Mouse (Mus musculus) intestine, embryonic 14.5 days (tissue): ENCODE results near the gene Arhgap45. TPM values are rescaled to one million over a fixed set of nuclear protein-coding genes. Genes with fewer than 3 reads are reported as not detected.

Source experiments
- ATAC-seq: fragments of 200-750 bp; cut with Nextera tagmentation; replicated peaks from 2 replicates; pipeline ENCODE4 v1.8.0; 2017; ENCODE audit warnings: low read depth, moderate number of reproducible peaks, moderate TSS enrichment, moderate library complexity; ENCODE audit not compliant: low FRiP score, low TSS enrichment
- DNase-seq: peaks from one replicate; pipeline ENCODE4 v3.0.0-alpha.2; 2018; ENCODE audit warnings: low spot score
- H3K27ac ChIP-seq: fragments of 300-500 bp; sonication (generic); 2 replicates; pipeline ENCODE4 v1.5.1; 2014; ENCODE audit warnings: low read depth, mild to moderate bottlenecking, control low read depth
- H3K27me3 ChIP-seq: fragments of 300-500 bp; sonication (generic); replicated peaks from 2 replicates; pipeline ENCODE4 v1.6.1; 2014; ENCODE audit warnings: low read length, control low read depth; ENCODE audit not compliant: control insufficient read depth, insufficient read depth
- H3K36me3 ChIP-seq: fragments of 300-500 bp; sonication (generic); 2 replicates; pipeline ENCODE4 v1.6.1; 2014; ENCODE audit warnings: low read length, control low read depth; ENCODE audit not compliant: control insufficient read depth, insufficient read depth
- H3K4me1 ChIP-seq: fragments of 300-500 bp; sonication (generic); replicated peaks from 2 replicates; pipeline ENCODE4 v1.6.1; 2014; ENCODE audit warnings: low read length, control low read depth, mixed read lengths; ENCODE audit not compliant: control insufficient read depth, insufficient read depth
- H3K4me2 ChIP-seq: fragments of 300-500 bp; sonication (generic); 2 replicates; pipeline ENCODE4 v1.6.1; 2014; ENCODE audit warnings: low read length
- H3K4me3 ChIP-seq: fragments of 300-500 bp; sonication (generic); 2 replicates; pipeline ENCODE4 v1.5.1; 2014; ENCODE audit warnings: low read depth, low read length, control low read depth, mixed read lengths
- H3K9ac ChIP-seq: fragments of 300-500 bp; sonication (generic); 2 replicates; pipeline ENCODE4 v1.6.1; 2014; ENCODE audit warnings: mild to moderate bottlenecking, low read length
- H3K9me3 ChIP-seq: fragments of 300-500 bp; sonication (generic); 2 replicates; pipeline ENCODE4 v1.6.1; 2016; ENCODE audit warnings: low read length, control low read depth; ENCODE audit not compliant: control insufficient read depth
- WGBS: fragments of 180-500 bp; shearing (Covaris S2); extraction: QIAGEN DNeasy Blood & Tissue Kit; methylation state at CpG from one replicate; pipeline ENCODE4 v1.1.7; 2014; 5-methylcytosine and 5-hydroxymethylcytosine counted together
- polyA plus RNA-seq: library from polyadenylated mRNA; unstranded; fragments of >200 nt; fragmentation: Nextera tagmentation; extraction: Ambion mirVana; gene quantifications from 2 replicates; pipeline ENCODE4 v1.2.1, GENCODE M21; 2014

Arhgap45 gene
- polyA plus RNA-seq, 1 experiment from 2014 or later = 6.8 TPM

GRCm38 (mm10) chr10:80014484-80015290, 1.8 kb upstream of the Arhgap45 start:
- no peak overlapping the region for H3K9ac ChIP-seq
- peaks cover 17% of the 10 kb centered on the region for H3K9me3 ChIP-seq
- H3K36me3 ChIP-seq = peaks cover 11% of the 10 kb centered on the region; the same call in 1 of the 2 replicates
- no peak overlapping the region for H3K4me3 ChIP-seq
- peaks cover 32% of the 10 kb centered on the region for H3K27me3 ChIP-seq
- no peak for ATAC-seq
- H3K27ac ChIP-seq = no peak overlapping the region
- H3K4me1 ChIP-seq = peaks cover 10% of the 10 kb centered on the region; the same call in 1 of the 2 replicates
- no peak for DNase-seq
- H3K4me2 ChIP-seq = no peak overlapping the region
- 25% methylated on average over 28 of the region's 28 CpGs for WGBS

GRCm38 (mm10) chr10:80015583-80015982, 870 bp upstream of the Arhgap45 start:
- H3K4me1 ChIP-seq = peaks cover 14% of the 10 kb centered on the region; the same call in 1 of the 2 replicates
- no peak overlapping the region for H3K4me3 ChIP-seq
- H3K27ac ChIP-seq = no peak overlapping the region
- H3K9me3 ChIP-seq = peaks cover 8% of the 10 kb centered on the region
- peaks cover 32% of the 10 kb centered on the region for H3K27me3 ChIP-seq
- no peak overlapping the region for H3K4me2 ChIP-seq
- WGBS = 68% methylated on average over 10 of the region's 10 CpGs
- ATAC-seq (no peak), DNase-seq (no peak)
- peaks cover 5% of the 10 kb centered on the region; the same call in 1 of the 2 replicates for H3K36me3 ChIP-seq
- H3K9ac ChIP-seq = no peak overlapping the region

GRCm38 (mm10) chr10:80016931-80017330, 478 bp downstream of the Arhgap45 start:
- DNase-seq (no peak), ATAC-seq (no peak)
- peaks cover 29% of the 10 kb centered on the region for H3K27me3 ChIP-seq
- no peak overlapping the region for H3K27ac ChIP-seq
- H3K4me3 ChIP-seq = 0 out of 2 replicates have a peak overlapping the region, but pooled peaks have one; percentile 6
- H3K36me3 ChIP-seq = 0 out of 2 replicates have a peak, but pooled peaks cover under 1% of the 10 kb centered on the region
- H3K4me2 ChIP-seq = no peak overlapping the region
- 92% methylated on average over 10 of the region's 10 CpGs for WGBS
- peaks cover 14% of the 10 kb centered on the region; the same call in 1 of the 2 replicates for H3K4me1 ChIP-seq
- no peaks in the 10 kb centered on the region for H3K9me3 ChIP-seq
- H3K9ac ChIP-seq = no peak overlapping the region

GRCm38 (mm10) chr10:80017361-80017760, 908 bp downstream of the Arhgap45 start:
- Histone ChIP-seq H3K27me3 (peaks cover 29% of the 10 kb centered on the region), H3K4me2 (no peak overlapping the region), H3K4me3 (no peak overlapping the region), H3K36me3 (0 out of 2 replicates have a peak, but pooled peaks cover 3% of the 10 kb centered on the region), H3K27ac (no peak overlapping the region), H3K4me1 (peaks cover 14% of the 10 kb centered on the region; the same call in 1 of the 2 replicates), H3K9me3 (no peaks in the 10 kb centered on the region), H3K9ac (no peak overlapping the region)
- no peak for ATAC-seq
- 74% methylated on average over 3 of the region's 3 CpGs for WGBS
- DNase-seq = no peak

DNA sequence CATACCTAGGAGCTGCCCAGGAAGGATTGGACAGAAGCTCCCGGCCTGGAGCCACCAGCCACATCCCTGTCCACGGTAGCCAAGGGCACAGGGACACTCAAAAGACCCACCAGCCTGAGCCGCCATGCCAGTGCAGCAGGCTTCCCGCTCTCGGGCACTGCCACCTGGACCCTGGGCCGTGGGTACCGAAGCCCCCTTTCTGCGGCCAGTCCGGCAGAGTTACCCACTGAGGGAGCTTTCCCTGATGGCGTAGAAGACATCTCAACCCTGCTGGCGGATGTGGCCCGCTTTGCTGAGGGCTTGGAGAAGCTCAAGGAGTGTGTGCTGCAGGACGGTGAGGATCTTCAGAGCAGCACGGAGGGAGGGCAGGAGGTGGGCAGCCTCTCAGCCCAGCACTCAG, 1.3 kb downstream of the Arhgap45 start:
- H3K4me2 ChIP-seq = no peak overlapping the region
- DNase-seq (no peak), ATAC-seq (no peak)
- H3K4me1 ChIP-seq = peaks cover 14% of the 10 kb centered on the region; the same call in 1 of the 2 replicates
- no peaks in the 10 kb centered on the region for H3K9me3 ChIP-seq
- peaks cover 27% of the 10 kb centered on the region for H3K27me3 ChIP-seq
- H3K9ac ChIP-seq = no peak overlapping the region
- no peak overlapping the region for H3K27ac ChIP-seq
- no peak overlapping the region for H3K4me3 ChIP-seq
- 0 out of 2 replicates have a peak, but pooled peaks cover 3% of the 10 kb centered on the region for H3K36me3 ChIP-seq
- 84% methylated on average over 14 of the region's 14 CpGs for WGBS

GRCm38 (mm10) chr10:80018739-80019297, 2.4 kb downstream of the Arhgap45 start:
- Histone ChIP-seq H3K4me2 (peak overlapping the region; percentile 47), H3K36me3 (0 out of 2 replicates have a peak, but pooled peaks cover 3% of the 10 kb centered on the region), H3K9me3 (no peaks in the 10 kb centered on the region), H3K27me3 (peaks cover 17% of the 10 kb centered on the region), H3K4me1 (peaks cover 14% of the 10 kb centered on the region; the same call in 1 of the 2 replicates), H3K4me3 (no peak overlapping the region), H3K27ac (no peak overlapping the region; the same call in 1 of the 2 replicates), H3K9ac (no peak overlapping the region)
- DNase-seq (peak; percentile 70), ATAC-seq (peak; percentile 61)
- WGBS = 6% methylated on average over 14 of the region's 15 CpGs

- H3K9me3 ChIP-seq = no peaks in the 10 kb centered on the region
- WGBS = 8% methylated on average over 20 of the region's 20 CpGs
- peaks cover 14% of the 10 kb centered on the region; the same call in 1 of the 2 replicates for H3K4me1 ChIP-seq
- 0 out of 2 replicates have a peak, but pooled peaks cover 3% of the 10 kb centered on the region for H3K36me3 ChIP-seq
- H3K27ac ChIP-seq = peak overlapping the region; percentile 52
- DNase-seq (peak; percentile 71), ATAC-seq (peak; percentile 75)
- peaks cover 9% of the 10 kb centered on the region for H3K27me3 ChIP-seq
- H3K9ac ChIP-seq = peak overlapping the region; percentile 53
- peak overlapping the region; percentile 27 for H3K4me3 ChIP-seq
- peak overlapping the region; percentile 47 for H3K4me2 ChIP-seq
These were observed 3.1 kb downstream of the Arhgap45 start for GRCm38 (mm10) chr10:80019471-80020131.

DNA sequence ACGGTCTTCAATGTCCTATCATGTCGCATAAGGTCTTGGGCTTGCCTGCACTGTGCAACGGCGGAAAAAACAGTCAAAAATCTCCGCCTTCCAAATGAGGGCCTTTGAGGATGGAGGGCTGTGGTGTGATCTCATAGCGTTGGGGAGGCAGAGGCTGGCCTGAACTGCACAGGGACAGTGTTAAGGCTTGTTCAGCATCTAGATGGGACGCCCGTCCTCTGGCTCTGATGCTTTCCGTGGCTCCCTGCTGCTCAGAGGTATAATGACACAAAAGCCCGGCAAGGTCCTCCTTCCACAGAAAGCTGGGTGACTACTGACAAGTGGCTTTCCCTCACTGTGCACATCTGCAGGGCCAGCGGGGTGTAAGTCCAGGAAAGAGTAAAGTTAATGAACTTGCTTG, 3.7 kb downstream of the Arhgap45 start:
- ATAC-seq (no peak; the same call in 1 of the 2 replicates), DNase-seq (no peak)
- Histone ChIP-seq H3K4me3 (peak overlapping the region; percentile 27), H3K9me3 (no peaks in the 10 kb centered on the region), H3K27ac (peak overlapping the region; percentile 52; the same call in 1 of the 2 replicates), H3K36me3 (0 out of 2 replicates have a peak, but pooled peaks cover 3% of the 10 kb centered on the region), H3K9ac (peak overlapping the region; percentile 53), H3K4me1 (peaks cover 14% of the 10 kb centered on the region; the same call in 1 of the 2 replicates), H3K4me2 (peak overlapping the region; percentile 47), H3K27me3 (peaks cover 4% of the 10 kb centered on the region; the same call in 1 of the 2 replicates)
- 35% methylated on average over 11 of the region's 11 CpGs for WGBS
